Mouse (Mus musculus) liver, embryonic 14.5 days (tissue): ENCODE data around the gene Armc2. TPM values are rescaled to one million over a fixed set of nuclear protein-coding genes. Genes with fewer than 3 reads are reported as not detected.

Source experiments
- ATAC-seq: fragments of 200-750 bp; cut with Nextera tagmentation; 2 replicates; pipeline ENCODE4 v1.8.0; 2017; ENCODE audit warnings: moderate number of reproducible peaks, mild to moderate bottlenecking, moderate library complexity; ENCODE audit not compliant: insufficient read depth
- DNase-seq, 3 experiments: peaks; one replicate each; pipeline ENCODE4 v3.0.0-alpha.2; 2012 to 2013; ENCODE audit warnings: low read depth in 3 of 3, low spot score in 3 of 3
- H3K27ac ChIP-seq: fragments of 300-500 bp; sonication (generic); 2 replicates; pipeline ENCODE4 v1.5.1; 2014; ENCODE audit warnings: moderate library complexity, mild to moderate bottlenecking, control low read depth, inconsistent platforms
- H3K27me3 ChIP-seq: fragments of 300-500 bp; sonication (generic); 2 replicates; pipeline ENCODE4 v1.6.1; 2014; ENCODE audit warnings: mild to moderate bottlenecking, low read length, moderate library complexity; ENCODE audit not compliant: control insufficient read depth, insufficient read depth
- H3K36me3 ChIP-seq: fragments of 300-500 bp; sonication (generic); replicated peaks from 2 replicates; pipeline ENCODE4 v1.6.1; 2014; ENCODE audit warnings: low read depth; ENCODE audit not compliant: control insufficient read depth, insufficient read depth
- H3K4me1 ChIP-seq, 2 experiments: fragments of 200-500 bp in 1 of 2; fragments of 300-500 bp in 1 of 2; sonication (generic) in 1 of 2; replicated peaks; 2 replicates each; pipeline ENCODE4 v1.6.1; 2012 to 2014; ENCODE audit warnings: antibody characterized with exemption in 1 of 2, inconsistent platforms in 1 of 2, low read length in 1 of 2; ENCODE audit not compliant: control insufficient read depth in 2 of 2, insufficient read depth in 2 of 2
- H3K4me2 ChIP-seq: fragments of 300-500 bp; sonication (generic); 2 replicates; pipeline ENCODE4 v1.6.1; 2014; ENCODE audit warnings: low read depth, mild to moderate bottlenecking, control low read depth, moderate library complexity
- H3K4me3 ChIP-seq, 2 experiments: fragments of 200-500 bp in 1 of 2; fragments of 300-500 bp in 1 of 2; sonication (generic) in 1 of 2; 2 replicates each; pipeline ENCODE4 v1.5.1; 2012 to 2014; ENCODE audit warnings: low read depth in 2 of 2, low read length in 2 of 2, mild to moderate bottlenecking in 2 of 2, control low read depth in 1 of 2, inconsistent platforms in 1 of 2, moderate library complexity in 1 of 2; ENCODE audit not compliant: insufficient read depth in 1 of 2
- H3K9ac ChIP-seq: fragments of 300-500 bp; sonication (generic); replicated peaks from 2 replicates; pipeline ENCODE4 v1.6.1; 2014; ENCODE audit warnings: mild to moderate bottlenecking, control low read depth, moderate library complexity
- H3K9me3 ChIP-seq: fragments of 300-500 bp; sonication (generic); 2 replicates; pipeline ENCODE4 v1.6.1; 2016; ENCODE audit warnings: low read length, mixed read lengths; ENCODE audit not compliant: control insufficient read depth
- CTCF ChIP-seq: IDR thresholded peaks from 2 replicates; pipeline ENCODE4 v1.5.1; 2016; ENCODE audit warnings: antibody characterized with exemption, low read depth, control low read depth
- EP300 ChIP-seq: IDR thresholded peaks from 2 replicates; pipeline ENCODE4 v1.6.1; 2016; ENCODE audit warnings: antibody characterized with exemption, low read depth
- WGBS: fragments of 180-500 bp; shearing (Covaris S2); extraction: QIAGEN DNeasy Blood & Tissue Kit; methylation state at CpG from one replicate; pipeline ENCODE4 v1.1.7; 2014; ENCODE audit not compliant: insufficient replicate concordance; 5-methylcytosine and 5-hydroxymethylcytosine counted together
- polyA plus RNA-seq, 2 experiments: library from polyadenylated mRNA; depleted of rRNA in 1 of 2; stranded (reverse) in 1 of 2; unstranded in 1 of 2; fragments of >200 nt; fragmentation: Nextera tagmentation in 1 of 2; extraction: Ambion mirVana in 1 of 2; gene quantifications; 2 replicates each; pipeline versions ENCODE4 v1.2.1 to v1.2.3; 2012 to 2014

The Armc2 gene
- polyA plus RNA-seq, 2 experiments: 0.10 TPM; not detected in 1

- no peak overlapping the region for H3K4me2 ChIP-seq
- ATAC-seq (no peak), DNase-seq (no peak)
- H3K9ac ChIP-seq: no peak overlapping the region
- WGBS: 60% methylated on average over 7 of the region's 7 CpGs
- no peak overlapping the region for H3K27ac ChIP-seq
- no peak overlapping the region for H3K4me3 ChIP-seq
- no peaks in the 10 kb centered on the region for H3K9me3 ChIP-seq
- H3K27me3 ChIP-seq: no peaks in the 10 kb centered on the region
- no peaks in the 10 kb centered on the region for H3K36me3 ChIP-seq
- TF ChIP-seq EP300 (no peak), CTCF (no peak)
- no peaks in the 10 kb centered on the region for H3K4me1 ChIP-seq
These were observed 13.6 kb downstream of the Armc2 start for GRCm38 (mm10) chr10:42004690-42005089.

- Histone ChIP-seq H3K36me3 (no peaks in the 10 kb centered on the region), H3K4me1 (no peaks in the 10 kb centered on the region), H3K9me3 (no peaks in the 10 kb centered on the region), H3K27me3 (no peaks in the 10 kb centered on the region), H3K27ac (no peak overlapping the region), H3K9ac (no peak overlapping the region), H3K4me2 (no peak overlapping the region), H3K4me3 (no peak overlapping the region)
- 51% methylated on average over 1 of the region's 1 CpGs for WGBS
- TF ChIP-seq EP300 (no peak), CTCF (no peak)
- ATAC-seq (no peak), DNase-seq (no peak)
These were observed 14.2 kb downstream of the Armc2 start for GRCm38 (mm10) chr10:42004056-42004455.

- TF ChIP-seq EP300: no peak
- no peak for TF ChIP-seq CTCF
- 11% methylated on average over 1 of the region's 1 CpGs for WGBS
- no peaks in the 10 kb centered on the region for H3K9me3 ChIP-seq
These were observed 14.7 kb downstream of the Armc2 start for GRCm38 (mm10) chr10:42003576-42003975.

GRCm38 (mm10) chr10:42002436-42002835, 15.8 kb downstream of the Armc2 start:
- H3K9ac ChIP-seq: no peak overlapping the region
- TF ChIP-seq EP300 (no peak), CTCF (no peak)
- DNase-seq: no peak
- H3K4me1 ChIP-seq: no peaks in the 10 kb centered on the region
- H3K4me2 ChIP-seq: no peak overlapping the region
- no peaks in the 10 kb centered on the region for H3K36me3 ChIP-seq
- H3K4me3 ChIP-seq: no peak overlapping the region
- H3K27ac ChIP-seq: no peak overlapping the region
- H3K27me3 ChIP-seq: no peaks in the 10 kb centered on the region
- no peak for ATAC-seq
- H3K9me3 ChIP-seq: no peaks in the 10 kb centered on the region
- WGBS: 53% methylated on average over 7 of the region's 7 CpGs

More at GRCm38 (mm10) chr10:42003576-42003975, 14.7 kb downstream of the Armc2 start:
- Histone ChIP-seq H3K9ac (no peak overlapping the region), H3K27ac (no peak overlapping the region), H3K4me3 (no peak overlapping the region), H3K4me1 (no peaks in the 10 kb centered on the region), H3K36me3 (no peaks in the 10 kb centered on the region), H3K27me3 (no peaks in the 10 kb centered on the region), H3K4me2 (no peak overlapping the region)
- DNase-seq: no peak
- ATAC-seq: no peak

- Histone ChIP-seq H3K4me2 (no peak overlapping the region), H3K4me1 (no peaks in the 10 kb centered on the region), H3K27me3 (no peaks in the 10 kb centered on the region), H3K9ac (no peak overlapping the region), H3K36me3 (no peaks in the 10 kb centered on the region), H3K9me3 (no peaks in the 10 kb centered on the region), H3K4me3 (no peak overlapping the region), H3K27ac (no peak overlapping the region)
- TF ChIP-seq EP300 (no peak), CTCF (no peak)
- WGBS: 74% methylated on average over 3 of the region's 3 CpGs
- ATAC-seq: no peak
- no peak for DNase-seq
These were observed 17.0 kb downstream of the Armc2 start for GRCm38 (mm10) chr10:42001260-42001659.
